Mouse (Mus musculus): ENCODE data around the gene Fuz. TPM values are rescaled to one million over a fixed set of nuclear protein-coding genes. Genes with fewer than 3 reads are reported as not detected.
"Not testable (repeated sequence)": the region's sequence is repeated elsewhere in the genome, so short reads cannot be mapped to it uniquely, and the experiment has no call there.

Gene Fuz
- total and polyA plus RNA-seq, 2 experiments: 5.7 to 25.1 TPM

GRCm38 (mm10) chr7:44868465-44868864 is 27.4 kb upstream of the Fuz start:
- Histone ChIP-seq H3K79me2 (ENCODE audit: control insufficient read depth, insufficient read depth, low read length) (peaks cover 5% of the 10 kb centered on the region; the same call in 1 of the 2 replicates), H3K9ac (ENCODE audit: low read depth, low read length) (peak overlapping the region; percentile 47), H3K27ac (replicated peaks; ENCODE audit: insufficient read depth, low read depth, low read length) (peak overlapping the region; percentile 35), H3K4me1 (ENCODE audit: control insufficient read depth, insufficient read depth, low read length) (peaks cover 19% of the 10 kb centered on the region), H3K36me3 (ENCODE audit: control insufficient read depth, insufficient read depth, low read length) (no peaks in the 10 kb centered on the region), H3K27me3 (ENCODE audit: control insufficient read depth, insufficient read depth, low read length) (no peaks in the 10 kb centered on the region), H3K4me3 (ENCODE audit: insufficient read depth, low read depth, low read length) (peak overlapping the region; percentile 89)
- TF ChIP-seq CTCF (IDR thresholded peaks at IDR 0.05; ENCODE audit: low read depth, low read length) (no peak), POLR2A (IDR thresholded peaks at IDR 0.05; ENCODE audit: extremely low read depth, insufficient read depth, low read length) (no peak)
- DNase-seq (ENCODE audit: extremely low read depth, low read depth, low spot score): peak; percentile 48
- WGBS: 6% methylated on average over 16 of the region's 16 CpGs

GRCm38 (mm10) chr7:44868919-44869696 is 26.8 kb upstream of the Fuz start:
- DNase-seq (ENCODE audit: extremely low read depth, low read depth, low spot score): peak; percentile 45
- Histone ChIP-seq H3K79me2 (ENCODE audit: control insufficient read depth, insufficient read depth, low read length) (peaks cover 5% of the 10 kb centered on the region; the same call in 1 of the 2 replicates), H3K4me1 (ENCODE audit: control insufficient read depth, insufficient read depth, low read length) (peaks cover 19% of the 10 kb centered on the region), H3K9ac (ENCODE audit: low read depth, low read length) (peak overlapping the region; percentile 99), H3K27me3 (ENCODE audit: control insufficient read depth, insufficient read depth, low read length) (no peaks in the 10 kb centered on the region), H3K27ac (replicated peaks; ENCODE audit: insufficient read depth, low read depth, low read length) (peak overlapping the region; percentile 94), H3K4me3 (ENCODE audit: insufficient read depth, low read depth, low read length) (peak overlapping the region; percentile 89), H3K36me3 (ENCODE audit: control insufficient read depth, insufficient read depth, low read length) (no peaks in the 10 kb centered on the region)
- WGBS: under 1% methylated on average over 103 of the region's 108 CpGs
- TF ChIP-seq CTCF (IDR thresholded peaks at IDR 0.05; ENCODE audit: low read depth, low read length) (no peak), POLR2A (IDR thresholded peaks at IDR 0.05; ENCODE audit: extremely low read depth, insufficient read depth, low read length) (no peak)

GRCm38 (mm10) chr7:44869697-44870528 is 26.0 kb upstream of the Fuz start, which contains the start of gene Ptov1:
Gene Ptov1, minus strand, starts transcription at chr7:44869788.
- DNase-seq (ENCODE audit: extremely low read depth, low read depth, low spot score): peak; percentile 98
- Histone ChIP-seq H3K27me3 (ENCODE audit: control insufficient read depth, insufficient read depth, low read length) (no peaks in the 10 kb centered on the region), H3K4me3 (ENCODE audit: insufficient read depth, low read depth, low read length) (peak within 1 kb of the TSS; percentile 89), H3K27ac (replicated peaks; ENCODE audit: insufficient read depth, low read depth, low read length) (peak within 1 kb of the TSS; percentile 94), H3K36me3 (ENCODE audit: control insufficient read depth, insufficient read depth, low read length) (no peaks in the 10 kb centered on the region), H3K4me1 (ENCODE audit: control insufficient read depth, insufficient read depth, low read length) (peaks cover 19% of the 10 kb centered on the region), H3K9ac (ENCODE audit: low read depth, low read length) (peak within 1 kb of the TSS; percentile 99), H3K79me2 (ENCODE audit: control insufficient read depth, insufficient read depth, low read length) (peaks cover 5% of the 10 kb centered on the region; the same call in 1 of the 2 replicates)
- 4% methylated on average over 29 of the region's 29 CpGs for WGBS
- TF ChIP-seq POLR2A (IDR thresholded peaks at IDR 0.05; ENCODE audit: extremely low read depth, insufficient read depth, low read length): 0 out of 2 replicates have a peak, but pooled peaks have one; percentile 15
- no peak for TF ChIP-seq CTCF (IDR thresholded peaks at IDR 0.05; ENCODE audit: low read depth, low read length)

GRCm38 (mm10) chr7:44870614-44871013 is 25.3 kb upstream of the Fuz start:
- Histone ChIP-seq H3K9ac (ENCODE audit: low read depth, low read length) (no peak overlapping the region), H3K4me1 (ENCODE audit: control insufficient read depth, insufficient read depth, low read length) (peaks cover 19% of the 10 kb centered on the region), H3K27me3 (ENCODE audit: control insufficient read depth, insufficient read depth, low read length) (no peaks in the 10 kb centered on the region), H3K36me3 (ENCODE audit: control insufficient read depth, insufficient read depth, low read length) (no peaks in the 10 kb centered on the region), H3K79me2 (ENCODE audit: control insufficient read depth, insufficient read depth, low read length) (peaks cover 5% of the 10 kb centered on the region; the same call in 1 of the 2 replicates), H3K27ac (replicated peaks; ENCODE audit: insufficient read depth, low read depth, low read length) (no peak overlapping the region), H3K4me3 (ENCODE audit: insufficient read depth, low read depth, low read length) (no peak overlapping the region)
- no peak for DNase-seq (ENCODE audit: extremely low read depth, low read depth, low spot score)
- 80% methylated on average over 6 of the region's 6 CpGs for WGBS
- TF ChIP-seq POLR2A (IDR thresholded peaks at IDR 0.05; ENCODE audit: extremely low read depth, insufficient read depth, low read length) (no peak), CTCF (IDR thresholded peaks at IDR 0.05; ENCODE audit: low read depth, low read length) (no peak)

GRCm38 (mm10) chr7:44871181-44871580 is 24.7 kb upstream of the Fuz start:
- no peak for TF ChIP-seq CTCF (IDR thresholded peaks at IDR 0.05; ENCODE audit: low read depth, low read length)
- TF ChIP-seq POLR2A (IDR thresholded peaks at IDR 0.05; ENCODE audit: extremely low read depth, insufficient read depth, low read length): no peak
- Histone ChIP-seq H3K4me1 (ENCODE audit: control insufficient read depth, insufficient read depth, low read length) (peaks cover 19% of the 10 kb centered on the region), H3K79me2 (ENCODE audit: control insufficient read depth, insufficient read depth, low read length) (peaks cover 5% of the 10 kb centered on the region; the same call in 1 of the 2 replicates), H3K36me3 (ENCODE audit: control insufficient read depth, insufficient read depth, low read length) (no peaks in the 10 kb centered on the region), H3K4me3 (ENCODE audit: insufficient read depth, low read depth, low read length) (no peak overlapping the region), H3K9ac (ENCODE audit: low read depth, low read length) (no peak overlapping the region), H3K27ac (replicated peaks; ENCODE audit: insufficient read depth, low read depth, low read length) (no peak overlapping the region), H3K27me3 (ENCODE audit: control insufficient read depth, insufficient read depth, low read length) (no peaks in the 10 kb centered on the region)
- WGBS: 76% methylated on average over 1 of the region's 1 CpGs
- no peak for DNase-seq (ENCODE audit: extremely low read depth, low read depth, low spot score)

- H3K27me3 ChIP-seq (ENCODE audit: control insufficient read depth, insufficient read depth, low read length); H3K9ac ChIP-seq (ENCODE audit: low read depth, low read length); H3K27ac ChIP-seq (replicated peaks; ENCODE audit: insufficient read depth, low read depth, low read length); H3K4me3 ChIP-seq (ENCODE audit: insufficient read depth, low read depth, low read length); H3K79me2 ChIP-seq (ENCODE audit: control insufficient read depth, insufficient read depth, low read length); DNase-seq (ENCODE audit: extremely low read depth, low read depth, low spot score); H3K36me3 ChIP-seq (ENCODE audit: control insufficient read depth, insufficient read depth, low read length): not testable (repeated sequence)
- WGBS: 94% methylated on average over 2 of the region's 2 CpGs
- H3K4me1 ChIP-seq (ENCODE audit: control insufficient read depth, insufficient read depth, low read length): peaks cover 16% of the 10 kb centered on the region
Measured at GRCm38 (mm10) chr7:44871774-44872173, 24.1 kb upstream of the Fuz start.

Measured in liver, adult 2 months (tissue).